Mouse (Mus musculus): ENCODE results near the gene Smoc1.

The Smoc1 gene

DNA sequence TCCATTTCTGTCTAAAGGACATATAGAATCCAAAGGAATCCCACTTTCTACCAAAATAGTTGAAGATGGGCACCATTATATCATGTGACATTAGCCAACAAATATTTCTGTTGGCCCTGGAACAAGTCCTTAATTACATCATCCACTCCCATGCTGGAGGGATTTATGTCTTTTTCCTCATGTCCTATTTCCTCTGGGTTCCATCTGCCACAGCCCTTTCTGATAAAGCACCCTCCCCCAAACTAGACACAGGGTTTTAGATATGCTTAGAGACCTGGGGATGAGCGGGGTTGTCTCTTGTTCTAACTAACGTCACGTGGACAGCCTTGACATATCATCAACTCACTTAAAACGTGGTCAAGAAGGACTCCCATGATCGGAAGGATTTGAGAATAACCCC is 102.1 kb downstream of the Smoc1 start:
- DNase-seq (ENCODE audit: low spot score in 2 of 2), result no peak

DNA sequence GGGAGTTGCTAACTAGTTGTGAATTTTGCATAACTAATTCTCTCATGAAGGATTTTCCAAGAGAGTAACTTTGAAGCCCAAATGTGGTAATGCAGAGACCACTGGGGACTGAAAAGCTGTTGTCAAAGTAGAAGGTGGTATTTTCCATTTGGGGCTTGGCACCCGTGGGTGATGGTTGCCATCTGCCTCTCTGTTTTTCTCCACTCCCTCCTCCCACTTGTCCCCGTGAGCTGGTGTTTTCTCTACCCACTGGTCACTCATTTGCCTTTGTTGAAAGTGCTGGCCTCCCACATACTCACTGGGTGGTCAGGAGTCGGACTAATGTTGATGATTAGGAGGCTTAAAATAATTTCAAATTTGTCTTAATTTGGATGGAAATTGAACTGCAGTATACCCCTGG is 104.1 kb downstream of the Smoc1 start:
- DNase-seq (ENCODE audit: low spot score in 2 of 2), result no peak

DNA sequence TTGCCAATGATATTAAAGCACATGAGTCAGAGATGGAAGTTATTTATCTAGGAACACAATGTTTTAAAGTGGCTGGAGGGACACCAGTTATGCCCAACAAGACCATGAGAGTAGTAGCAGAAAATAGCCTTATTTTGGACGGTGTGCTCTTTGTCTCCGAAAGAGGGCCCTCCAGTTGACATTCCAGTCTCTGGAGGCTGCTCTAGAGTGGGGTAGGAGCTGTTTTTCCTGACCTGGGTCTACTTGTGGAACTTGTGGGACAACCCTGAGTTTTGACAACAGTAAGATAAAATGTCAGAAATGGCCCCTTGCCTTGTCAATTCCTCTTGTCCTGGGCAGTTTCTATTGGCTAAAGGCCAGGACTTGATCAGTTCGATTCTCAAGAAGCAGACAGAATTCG is 104.5 kb downstream of the Smoc1 start:
- no peak for DNase-seq (ENCODE audit: low spot score in 2 of 2)

DNA sequence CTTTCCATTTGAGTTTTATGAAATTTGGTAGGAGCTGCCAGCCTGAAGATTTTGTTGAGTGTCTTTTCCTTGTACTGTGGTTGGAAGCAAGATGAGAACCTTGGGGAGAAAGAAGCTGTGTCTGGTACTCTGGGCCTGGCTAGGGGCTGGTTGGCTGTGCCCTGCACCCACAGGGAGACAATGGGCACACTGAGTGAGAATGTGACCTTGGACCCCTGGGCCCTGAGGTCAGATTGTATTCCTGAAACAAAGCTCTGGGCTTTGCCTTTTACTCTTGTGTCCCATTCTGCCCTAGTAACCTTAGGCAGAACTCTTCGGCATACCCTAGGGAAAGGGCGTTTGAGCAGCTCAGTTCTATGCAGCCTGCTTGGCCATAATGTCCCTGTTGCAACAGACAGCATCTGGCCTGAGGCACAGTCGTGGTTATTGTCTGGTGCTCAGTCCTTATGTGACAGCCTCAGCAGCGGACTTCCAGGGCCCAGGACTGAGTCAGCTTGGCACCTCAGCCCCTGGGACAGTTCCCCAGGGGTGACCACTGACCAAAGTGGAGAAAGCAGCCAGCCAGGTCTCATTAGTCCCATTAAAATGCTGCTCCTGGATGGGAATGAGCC is 106.6 kb downstream of the Smoc1 start:
- no peak for DNase-seq (ENCODE audit: low spot score in 2 of 2)

DNA sequence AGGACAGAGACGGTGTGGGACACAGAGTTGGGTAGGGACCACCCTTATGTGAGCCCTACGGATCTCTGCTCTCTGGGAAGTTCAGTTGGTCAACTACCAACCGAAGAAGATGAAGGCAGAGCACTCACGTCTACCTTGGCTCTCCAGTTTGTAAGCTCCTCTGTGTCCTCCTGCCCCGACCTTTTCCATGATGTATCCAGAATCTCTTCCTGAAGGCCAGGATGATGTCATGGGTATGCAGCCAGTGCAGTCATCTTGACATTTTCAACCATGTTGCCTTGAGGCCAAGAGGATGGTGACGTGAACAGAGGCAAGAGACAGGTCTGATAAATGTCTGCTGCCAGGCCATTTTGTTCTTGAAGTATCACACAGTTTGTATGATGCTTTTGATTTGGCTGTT is 111.6 kb downstream of the Smoc1 start:
- DNase-seq (ENCODE audit: low spot score in 2 of 2), result no peak

DNA sequence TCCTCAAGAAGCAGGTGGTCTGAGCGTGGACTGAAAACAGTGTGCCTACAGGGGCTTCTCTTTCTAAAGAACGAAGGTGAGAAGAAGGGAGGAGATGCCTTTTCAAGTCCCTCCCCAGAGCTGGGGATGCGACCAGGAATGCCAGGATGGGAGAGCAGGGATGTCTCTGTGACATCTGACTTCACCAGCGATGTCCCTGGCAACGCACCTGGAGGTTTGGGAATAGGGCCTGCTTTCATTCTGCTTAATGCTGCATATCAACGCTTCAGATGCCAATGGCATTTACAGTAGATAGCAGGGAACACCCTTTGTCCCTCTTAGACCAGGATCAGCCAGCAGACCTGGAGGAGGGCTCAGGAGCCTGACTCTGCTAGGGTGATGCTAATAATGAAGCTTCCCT is 112.9 kb downstream of the Smoc1 start:
- DNase-seq (ENCODE audit: low spot score in 2 of 2), result no peak

DNA sequence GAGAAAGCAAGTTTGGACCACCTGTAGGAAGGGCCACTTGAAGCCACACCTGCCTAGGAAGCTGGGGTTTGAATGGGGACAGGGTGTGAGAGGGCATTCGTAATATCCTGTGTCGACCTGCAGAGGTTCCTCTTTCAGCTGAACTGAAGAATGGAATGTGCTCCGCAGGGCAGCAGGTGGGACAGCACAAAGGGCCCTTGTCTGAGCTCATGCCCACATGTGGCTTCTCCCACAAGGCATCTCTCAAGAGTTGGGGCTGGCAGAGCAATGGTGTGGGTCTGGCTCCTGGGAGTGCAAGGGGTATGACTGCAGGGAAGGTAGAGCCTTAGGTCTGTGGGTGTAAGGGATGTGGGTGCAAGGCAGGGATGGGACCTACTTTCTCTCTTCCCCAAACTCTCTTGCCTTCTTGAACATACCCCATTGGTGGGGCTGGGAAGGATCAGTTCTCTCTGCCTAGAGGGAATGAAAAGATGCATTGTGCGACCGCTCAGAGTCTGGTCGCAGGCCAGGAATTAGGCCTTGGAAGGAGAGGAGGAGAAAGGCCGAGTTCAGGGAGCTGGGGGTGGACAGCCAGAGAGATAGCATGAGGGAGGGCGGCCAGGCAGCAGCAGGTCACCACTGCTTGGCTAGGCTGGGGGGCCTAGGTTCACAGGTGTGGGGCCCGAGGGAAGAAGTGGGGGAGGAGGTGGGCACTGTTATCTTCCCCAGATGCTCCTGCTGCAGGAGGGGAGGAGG is 114.2 kb downstream of the Smoc1 start:
- peak; percentile 19 to 22 for DNase-seq (ENCODE audit: low spot score in 2 of 2)

DNA sequence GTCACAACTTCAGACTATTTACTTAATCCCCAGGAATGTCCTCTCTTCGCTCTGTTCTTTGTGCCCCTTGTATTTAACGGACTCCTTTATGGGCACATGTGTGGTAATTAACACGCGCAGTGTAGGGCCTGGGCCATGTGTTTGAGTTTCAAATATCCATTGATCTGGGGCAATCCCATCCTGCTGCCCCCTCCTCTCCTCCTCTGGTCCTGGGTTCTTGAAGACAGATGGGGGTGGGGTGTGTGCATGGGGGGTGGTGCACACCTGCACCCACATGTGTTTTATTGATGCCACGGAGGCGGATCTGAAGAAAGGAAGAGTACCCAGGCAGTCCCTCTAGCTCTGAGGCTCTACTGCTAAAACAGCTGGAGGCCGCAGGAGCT is 114.7 kb downstream of the Smoc1 start:
- no peak for DNase-seq (ENCODE audit: low spot score in 2 of 2)

DNA sequence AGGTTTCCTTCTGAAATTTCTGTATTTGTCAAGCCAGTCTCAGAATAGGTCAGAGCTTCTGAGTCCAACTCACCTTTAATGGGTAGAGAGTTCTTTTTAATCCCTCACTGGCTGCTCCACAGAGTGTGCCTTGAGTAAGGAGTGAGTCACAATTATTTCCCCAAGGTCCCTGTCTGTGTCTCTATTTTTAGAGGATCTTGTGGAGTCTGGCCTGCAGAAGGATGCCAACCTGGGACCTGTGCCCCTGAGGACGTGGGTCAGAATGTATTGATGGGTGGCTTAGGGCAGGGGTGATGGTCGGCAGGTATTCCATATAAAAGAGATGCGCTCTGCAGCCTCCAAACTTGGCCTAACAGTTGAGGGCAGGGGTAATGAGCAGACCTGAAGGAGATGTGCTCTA is 115.6 kb downstream of the Smoc1 start:
- DNase-seq (ENCODE audit: low spot score in 2 of 2), result no peak

DNA sequence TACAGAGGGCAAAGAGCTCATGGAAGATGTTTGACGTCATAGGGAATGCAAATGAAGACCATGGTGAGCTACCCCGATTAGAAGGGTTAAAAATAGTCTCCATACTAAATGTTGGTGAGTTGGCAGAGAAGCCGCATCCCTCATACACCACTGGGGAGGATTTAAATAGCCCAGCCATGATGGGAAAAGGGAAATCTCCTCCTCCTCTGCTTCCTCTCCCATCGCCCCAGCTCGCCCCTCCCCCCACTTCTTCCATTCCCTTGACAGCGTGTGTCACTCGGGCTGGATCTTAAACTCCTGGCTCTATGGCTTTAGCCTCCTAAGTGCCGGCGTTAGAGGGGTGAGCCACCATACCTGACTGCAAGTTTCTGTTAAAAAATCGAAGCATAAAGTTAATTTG is 117.6 kb downstream of the Smoc1 start:
- no peak for DNase-seq (ENCODE audit: low spot score in 2 of 2)

DNA sequence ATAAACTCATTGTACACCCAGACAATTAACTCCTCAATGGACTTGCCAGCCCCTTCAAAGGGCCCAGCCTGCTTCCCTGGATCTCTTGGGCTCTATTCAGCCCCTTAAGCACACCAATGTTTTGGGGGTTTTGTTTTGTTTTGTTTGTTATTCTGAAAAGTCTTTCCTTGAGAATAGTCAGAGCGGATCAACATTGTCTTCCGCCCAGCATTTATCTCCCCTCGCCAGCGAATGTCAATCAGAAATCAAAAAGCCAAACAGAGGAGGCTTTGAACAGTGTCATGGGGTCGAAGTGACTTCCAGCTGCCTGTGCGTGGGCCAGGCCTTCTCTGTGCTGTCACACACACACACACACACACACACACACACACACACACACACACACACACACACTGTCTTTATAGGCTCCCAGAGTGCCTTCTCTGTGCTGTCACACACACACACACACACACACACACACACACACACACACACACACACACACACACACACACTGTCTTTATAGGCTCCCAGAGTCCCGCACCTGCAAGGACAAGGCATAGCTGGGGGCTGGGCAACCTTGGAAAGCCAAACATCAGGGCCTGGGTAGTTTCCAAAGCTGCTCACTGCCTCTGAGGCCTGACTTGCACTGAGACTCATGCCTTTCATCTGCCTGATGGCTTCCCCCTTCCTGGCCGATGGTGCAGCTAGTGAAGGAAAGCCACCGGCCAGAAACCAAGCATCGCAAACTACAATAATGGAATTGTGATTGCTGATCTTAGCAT is 120.0 kb downstream of the Smoc1 start:
- peak in 1 of 2 experiments; percentile 27 for DNase-seq (ENCODE audit: low spot score in 2 of 2)

DNA sequence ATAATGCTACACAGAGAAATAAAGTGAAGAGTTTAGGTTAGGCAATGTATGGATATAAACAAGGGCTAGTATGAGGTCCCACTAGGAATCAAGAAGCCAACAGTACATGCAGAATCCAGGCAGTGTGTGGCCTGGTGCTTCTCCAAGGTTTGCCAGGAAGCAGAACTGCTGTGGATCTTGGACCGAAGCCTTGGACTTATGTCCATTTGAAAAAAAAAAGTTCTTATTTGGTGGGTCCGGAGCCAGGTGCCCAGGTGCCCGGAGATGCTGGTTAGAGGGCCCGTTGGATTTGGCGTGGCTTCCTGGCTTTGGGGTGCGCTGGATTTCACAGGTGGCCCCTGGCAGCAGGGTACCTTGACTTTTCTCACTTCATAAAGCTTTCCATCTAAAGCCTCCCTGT is 121.3 kb downstream of the Smoc1 start:
- no peak for DNase-seq (ENCODE audit: low spot score in 2 of 2)

DNA sequence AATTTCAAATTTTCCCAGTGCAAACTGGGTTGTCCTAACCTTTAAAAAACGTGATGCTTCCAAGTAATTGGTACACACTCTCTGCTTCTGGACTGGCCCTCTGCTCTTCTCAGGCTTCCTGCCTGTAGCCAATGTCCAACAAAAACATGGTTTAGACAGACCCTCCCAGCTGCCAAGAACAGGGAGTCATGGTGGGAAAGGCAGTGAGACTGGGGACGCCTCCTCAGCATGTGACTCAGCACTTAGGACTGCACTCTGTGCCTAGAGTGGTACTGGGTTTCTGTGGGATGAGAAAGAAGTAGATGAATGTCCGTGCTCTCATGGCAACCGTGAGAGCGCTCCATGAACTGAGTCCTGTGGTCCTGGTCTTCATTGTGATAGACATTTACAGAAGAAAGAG is 124.3 kb downstream of the Smoc1 start:
- DNase-seq (ENCODE audit: low spot score in 2 of 2), result no peak

DNA sequence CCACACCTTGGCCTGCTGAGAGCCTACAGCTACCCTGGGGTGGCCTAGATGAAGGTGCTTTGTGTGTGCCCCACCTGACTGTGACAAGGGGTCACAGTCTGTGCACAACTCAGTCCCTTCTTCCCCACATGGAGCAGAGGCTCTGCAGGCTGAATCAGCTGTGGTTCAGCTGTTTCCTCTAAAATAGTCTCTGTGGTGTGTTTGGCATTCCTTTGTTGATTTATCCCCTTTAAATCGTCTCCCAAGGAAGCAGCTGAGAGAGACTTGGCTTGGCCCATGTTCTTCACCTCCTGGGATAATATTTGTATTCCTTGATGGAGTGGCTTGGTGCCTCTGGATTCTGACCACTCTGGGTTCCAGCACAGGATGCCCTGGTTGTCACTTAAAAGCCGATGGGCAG is 125.5 kb downstream of the Smoc1 start:
- no peak for DNase-seq (ENCODE audit: low spot score in 2 of 2)

DNA sequence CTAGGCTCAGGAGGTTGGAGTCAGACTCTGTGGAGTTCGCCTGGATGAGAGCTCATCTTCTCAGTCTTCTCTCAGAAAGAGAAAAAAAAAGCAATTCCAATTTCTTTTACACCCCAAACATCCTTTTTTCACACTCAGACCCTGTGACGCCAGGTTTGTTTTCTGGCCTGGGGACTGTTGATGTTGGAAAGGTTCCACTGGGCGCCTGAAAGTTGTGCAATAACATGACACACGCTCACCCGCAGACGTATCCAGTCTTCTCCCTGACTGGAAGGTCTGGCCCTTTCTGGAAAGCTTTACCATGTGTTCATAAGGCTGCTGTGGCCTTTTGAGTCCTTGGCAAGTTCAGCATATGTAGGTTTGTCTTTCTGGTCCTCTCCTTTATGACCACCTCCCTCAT is 129.1 kb downstream of the Smoc1 start:
- no peak for DNase-seq (ENCODE audit: low spot score in 2 of 2)

DNA sequence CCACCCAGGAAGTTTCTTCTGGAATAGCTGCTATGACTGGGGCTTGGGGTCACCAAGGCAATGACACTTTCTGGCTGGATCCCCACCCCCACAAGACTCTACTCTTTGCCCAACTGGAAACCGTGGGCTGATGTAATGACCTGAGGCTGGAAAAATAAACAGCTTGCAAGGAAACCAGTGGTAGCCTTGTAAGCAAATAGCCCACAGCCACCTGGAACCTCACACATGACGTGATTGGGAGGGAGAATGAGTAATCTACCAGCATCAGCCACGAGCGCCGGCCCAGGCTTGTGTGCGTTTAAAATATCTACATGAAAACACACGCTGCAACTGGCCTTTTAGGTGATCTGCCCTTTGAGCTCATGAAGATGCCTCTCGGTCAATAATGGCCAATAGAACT is 130.2 kb downstream of the Smoc1 start:
- no peak for DNase-seq (ENCODE audit: low spot score in 2 of 2)

DNA sequence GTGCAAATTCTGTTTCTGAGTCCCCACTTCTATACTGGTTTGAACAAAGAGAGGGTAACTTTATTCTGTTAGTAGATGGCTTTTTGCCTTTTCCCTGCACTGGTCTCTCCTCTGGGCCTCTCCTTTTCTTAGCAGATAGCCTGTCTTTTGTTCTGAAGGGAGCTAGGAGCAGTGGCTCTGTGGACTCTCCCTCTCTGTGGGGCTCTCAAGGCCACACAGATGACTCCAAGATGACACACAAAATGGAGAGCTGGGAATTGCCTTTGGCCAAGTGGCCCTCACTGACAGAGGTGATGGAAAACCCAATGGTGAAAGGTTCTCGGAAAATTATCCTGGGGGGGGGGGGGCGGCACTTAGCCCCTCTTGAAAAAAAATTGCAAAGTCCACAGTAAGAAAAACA is 133.3 kb downstream of the Smoc1 start:
- no peak for DNase-seq (ENCODE audit: low spot score in 2 of 2)

DNA sequence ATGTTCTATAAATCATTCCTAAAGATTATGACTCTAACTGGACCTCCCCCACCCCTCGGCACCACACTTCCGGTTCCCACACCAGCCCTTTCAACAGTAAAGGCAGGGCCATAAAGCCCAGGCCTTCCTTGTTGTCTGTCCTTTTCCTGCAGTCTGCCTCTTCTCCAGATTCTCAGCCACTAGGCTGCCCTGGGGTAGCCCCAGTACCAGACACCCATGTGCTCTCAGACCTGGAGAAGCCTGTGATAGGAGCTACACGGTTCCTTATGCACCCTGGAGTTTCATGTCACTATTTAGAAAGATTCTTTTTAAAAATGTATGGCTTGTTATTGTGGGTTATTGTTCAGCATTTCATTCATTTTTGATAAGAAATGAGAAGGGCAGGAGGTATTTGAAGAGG is 133.8 kb downstream of the Smoc1 start:
- DNase-seq (ENCODE audit: low spot score in 2 of 2), result no peak

DNA sequence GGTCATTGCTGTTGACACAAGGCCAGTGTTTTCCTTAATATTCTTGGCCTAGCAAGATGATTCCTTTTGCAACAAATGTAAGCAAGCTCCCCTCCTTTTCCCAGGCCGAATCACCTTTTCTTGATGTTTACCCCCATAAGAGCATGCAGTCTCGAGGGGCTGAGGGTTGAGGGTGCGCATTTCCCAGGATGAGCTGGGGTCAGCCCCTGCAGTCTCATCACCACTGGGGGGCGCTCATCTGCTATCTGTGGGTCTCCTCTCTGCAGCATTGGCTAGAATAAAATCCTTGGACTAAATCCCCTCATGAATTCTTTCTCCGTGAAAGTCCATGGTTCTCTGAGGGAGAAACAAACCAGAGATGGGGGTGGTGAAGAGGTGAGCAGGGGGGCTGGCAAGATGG is 134.2 kb downstream of the Smoc1 start:
- DNase-seq (ENCODE audit: low spot score in 2 of 2), result peak in 1 of 2 experiments; percentile 34

DNA sequence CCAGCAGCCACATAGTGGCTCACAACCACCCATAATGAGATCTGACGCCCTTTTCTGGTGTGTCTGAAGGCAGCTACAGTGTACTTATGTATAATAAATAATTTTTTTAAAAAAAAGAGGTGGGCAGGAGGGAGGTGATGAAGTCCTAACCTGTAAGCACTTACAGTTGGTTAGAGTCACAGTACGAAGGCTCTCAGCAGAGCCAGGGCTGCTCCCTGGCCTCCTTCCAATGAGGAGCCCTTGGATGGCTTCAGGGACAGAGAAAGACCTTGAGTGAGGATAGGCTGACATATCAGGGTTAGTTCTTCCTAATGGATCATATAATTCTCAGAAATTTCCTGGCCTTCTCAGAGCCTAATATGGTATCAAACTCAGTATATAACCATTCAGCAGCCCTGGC is 134.7 kb downstream of the Smoc1 start:
- no peak for DNase-seq (ENCODE audit: low spot score in 2 of 2)

DNA sequence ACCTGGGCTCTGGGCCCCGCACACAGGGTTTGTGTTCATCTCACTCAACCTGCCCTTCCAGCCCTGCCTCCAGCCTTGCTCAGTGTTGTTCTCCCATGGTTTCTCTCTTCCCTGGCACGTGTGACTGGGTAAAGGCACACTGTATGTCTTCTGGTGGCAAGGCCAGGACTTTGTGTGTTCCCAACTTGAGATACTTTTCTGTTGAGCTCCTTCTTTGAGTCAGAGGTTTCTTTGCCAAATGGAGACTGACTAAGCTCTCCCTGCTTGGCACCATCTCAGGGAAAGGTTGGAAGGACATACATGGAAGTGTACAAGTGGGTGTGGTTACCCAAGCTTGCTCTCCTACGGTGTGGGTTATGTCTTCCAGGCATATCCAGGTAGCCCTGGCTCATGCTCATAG is 136.5 kb downstream of the Smoc1 start:
- no peak for DNase-seq (ENCODE audit: low spot score in 2 of 2)

DNA sequence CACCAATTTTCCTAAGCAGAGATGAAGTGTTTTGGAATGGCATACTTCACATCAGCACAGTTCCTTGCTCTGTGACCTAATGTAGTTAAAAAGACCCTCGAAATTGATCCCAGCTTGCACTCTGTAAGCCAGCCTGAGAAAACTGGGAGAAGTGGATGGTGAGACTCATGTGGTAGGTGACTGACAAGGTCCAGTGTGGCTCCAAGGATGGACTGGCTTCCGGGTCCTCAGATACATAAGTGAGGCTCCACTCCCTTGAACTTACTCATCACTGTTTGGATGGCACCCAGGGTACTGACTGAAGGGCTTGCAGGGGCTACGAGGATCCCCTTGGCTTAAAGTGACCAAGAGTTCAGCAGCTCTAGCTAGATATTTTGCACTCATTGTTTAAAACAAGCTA is 137.0 kb downstream of the Smoc1 start:
- no peak for DNase-seq (ENCODE audit: low spot score in 2 of 2)

DNA sequence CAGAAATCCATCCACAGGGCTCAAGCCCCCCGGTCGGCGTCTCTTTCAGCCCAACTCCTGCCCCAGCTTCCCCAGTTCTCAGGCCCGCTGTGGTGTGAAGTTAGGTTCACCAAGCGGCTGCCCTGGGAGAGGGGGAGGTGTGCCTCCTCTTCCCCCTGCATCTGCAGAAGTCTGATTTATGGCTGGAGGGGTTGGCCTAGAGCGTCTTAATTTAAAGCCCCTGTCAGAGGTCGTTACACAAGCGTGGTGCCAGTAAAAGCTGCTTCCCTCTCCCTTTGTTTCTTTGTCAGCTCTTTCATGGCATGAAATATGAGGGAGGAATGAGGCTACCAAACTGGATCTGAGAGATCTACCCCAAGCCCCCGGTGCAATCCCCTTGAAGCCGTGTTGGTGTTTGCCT is 139.5 kb downstream of the Smoc1 start:
- no peak for DNase-seq (ENCODE audit: low spot score in 2 of 2)
